In genomic region chr11:89921146-89921545, GRCm38 (mm10) we compare ENCODE assay signal across 8 mouse cellular contexts.
DNase-seq lines count a peak whose midpoint lies in the region; ATAC-seq lines count a peak whose summit lies in the region.

No protein-coding gene starts in this region.

- H3K27me3 ChIP-seq in midbrain, embryonic 14.5 days (ENCODE audit: control insufficient read depth, insufficient read depth, low read length), result no peaks in the 10 kb centered on the region
- H3K27me3 ChIP-seq in midbrain, embryonic 11.5 days (ENCODE audit: control insufficient read depth, insufficient read depth, low read length), result no peaks in the 10 kb centered on the region
- no peaks in the 10 kb centered on the region for H3K27me3 ChIP-seq in hindbrain, embryonic 16.5 days (replicated peaks; ENCODE audit: control insufficient read depth, insufficient read depth, low read length)

- peak; percentile 74 for DNase-seq in midbrain, embryonic 14.5 days
- no peak for DNase-seq in midbrain, embryonic 11.5 days (ENCODE audit: low spot score, missing footprints)
- peak; percentile 12 to 13 for DNase-seq in cerebellum, postnatal 36 days
- peak; percentile 54 for DNase-seq in left cerebral cortex, adult 18-20 months (ENCODE audit: low spot score in 2 of 2)
- DNase-seq in ovary, postnatal 36 days (ENCODE audit: low spot score), result peak; percentile 41
- DNase-seq in T-cell, adult 2 months (ENCODE audit: low spot score), result no peak
- DNase-seq in neural tube, embryonic 10.5 days (ENCODE audit: extremely low spot score, low spot score), result no peak

- no peak overlapping the region for H3K4me3 ChIP-seq in midbrain, embryonic 14.5 days (replicated peaks; ENCODE audit: low read depth, low read length)
- H3K4me3 ChIP-seq in midbrain, embryonic 11.5 days (ENCODE audit: low read depth, low read length), result no peak overlapping the region
- H3K4me3 ChIP-seq in hindbrain, embryonic 16.5 days (ENCODE audit: low read length), result no peak overlapping the region

- no peak for ATAC-seq in midbrain, embryonic 14.5 days (ENCODE audit: low FRiP score, low TSS enrichment)
- ATAC-seq in midbrain, embryonic 11.5 days (ENCODE audit: low FRiP score), result no peak
- ATAC-seq in hindbrain, embryonic 16.5 days, result 0 out of 2 replicates have a peak, but pooled peaks have one; percentile 73

- no peaks in the 10 kb centered on the region for H3K36me3 ChIP-seq in midbrain, embryonic 14.5 days (ENCODE audit: control insufficient read depth, insufficient read depth, low read length)
- H3K36me3 ChIP-seq in midbrain, embryonic 11.5 days (ENCODE audit: control insufficient read depth, insufficient read depth, low read length), result no peaks in the 10 kb centered on the region
- H3K36me3 ChIP-seq in hindbrain, embryonic 16.5 days (ENCODE audit: control insufficient read depth, insufficient read depth, low read length), result no peaks in the 10 kb centered on the region

- no peaks in the 10 kb centered on the region for H3K9me3 ChIP-seq in midbrain, embryonic 14.5 days (ENCODE audit: control insufficient read depth, low read length)
- no peaks in the 10 kb centered on the region for H3K9me3 ChIP-seq in midbrain, embryonic 11.5 days (ENCODE audit: control insufficient read depth, low read length)
- no peaks in the 10 kb centered on the region for H3K9me3 ChIP-seq in hindbrain, embryonic 16.5 days (ENCODE audit: control insufficient read depth, low read length)

- no peak overlapping the region for H3K4me2 ChIP-seq in midbrain, embryonic 14.5 days (ENCODE audit: low read length)
- no peak overlapping the region for H3K4me2 ChIP-seq in midbrain, embryonic 11.5 days
- no peak overlapping the region for H3K4me2 ChIP-seq in hindbrain, embryonic 16.5 days (ENCODE audit: low read length)

- H3K4me1 ChIP-seq in midbrain, embryonic 14.5 days (ENCODE audit: control insufficient read depth, insufficient read depth, low read length), result no peaks in the 10 kb centered on the region
- H3K4me1 ChIP-seq in midbrain, embryonic 11.5 days (ENCODE audit: control insufficient read depth, insufficient read depth, low read length), result no peaks in the 10 kb centered on the region
- no peaks in the 10 kb centered on the region for H3K4me1 ChIP-seq in hindbrain, embryonic 16.5 days (ENCODE audit: control insufficient read depth, insufficient read depth, low read depth, low read length)

- no peak overlapping the region for H3K27ac ChIP-seq in midbrain, embryonic 14.5 days (replicated peaks; ENCODE audit: low read depth, low read length)
- H3K27ac ChIP-seq in midbrain, embryonic 11.5 days (ENCODE audit: low read depth, low read length), result no peak overlapping the region
- no peak overlapping the region for H3K27ac ChIP-seq in hindbrain, embryonic 16.5 days (ENCODE audit: low read depth, low read length)

- 56% methylated on average over 6 of the region's 6 CpGs for WGBS in midbrain, embryonic 14.5 days
- WGBS in midbrain, embryonic 11.5 days, result 56% methylated on average over 6 of the region's 6 CpGs
- 52% methylated on average over 6 of the region's 6 CpGs for WGBS in hindbrain, embryonic 16.5 days

- no peak overlapping the region for H3K9ac ChIP-seq in midbrain, embryonic 14.5 days (replicated peaks; ENCODE audit: low read length)
- H3K9ac ChIP-seq in midbrain, embryonic 11.5 days (ENCODE audit: low read length), result no peak overlapping the region
- H3K9ac ChIP-seq in hindbrain, embryonic 16.5 days (ENCODE audit: low read depth, low read length), result no peak overlapping the region

Comparison
In these comparisons a context has a peak if more than half of its experiments do, and no peak if none do; other contexts are left out.
1. DNase-seq: peak in midbrain, embryonic 14.5 days (single experiment), cerebellum, postnatal 36 days (2 of 2), left cerebral cortex, adult 18-20 months (2 of 2) and ovary, postnatal 36 days (single experiment); none in midbrain, embryonic 11.5 days (single experiment), T-cell, adult 2 months (single experiment) and neural tube, embryonic 10.5 days (single experiment).